Mouse (Mus musculus) CH12F3 (cell line): ENCODE measurements around the gene Rsbn1l.

Source experiments
- in situ Hi-C: fragments of 300-500 bp; cut with MboI; formaldehyde crosslinking; loops from 2 replicates; pipeline ENCODE4 v1.14.3; 2020; ENCODE audit warnings: low sequenced_read_pairs

Gene Rsbn1l

GRCm38 (mm10) chr5:20911741-20912140 lies 44.5 kb downstream of the Rsbn1l start:
- in situ Hi-C loops: no loop called here

DNA sequence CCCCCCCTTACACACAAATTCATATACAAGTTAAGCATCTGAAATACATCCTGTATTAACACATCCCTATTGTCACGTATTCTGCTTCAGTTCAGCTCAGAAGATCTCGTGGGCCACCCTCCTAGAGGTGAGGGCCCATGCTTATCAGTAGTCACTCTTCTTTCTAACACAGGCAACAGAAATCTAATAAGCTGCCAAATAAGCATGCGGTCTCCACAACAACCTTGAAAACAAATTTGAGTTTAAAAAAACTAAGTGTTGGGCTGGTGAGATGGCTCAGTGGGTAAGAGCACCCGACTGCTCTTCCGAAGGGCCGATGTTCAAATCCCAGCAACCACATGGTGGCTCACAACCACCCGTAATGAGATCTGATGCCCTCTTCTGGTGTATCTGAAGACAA lies 50.0 kb downstream of the Rsbn1l start:
- in situ Hi-C loops: no loop called here

DNA sequence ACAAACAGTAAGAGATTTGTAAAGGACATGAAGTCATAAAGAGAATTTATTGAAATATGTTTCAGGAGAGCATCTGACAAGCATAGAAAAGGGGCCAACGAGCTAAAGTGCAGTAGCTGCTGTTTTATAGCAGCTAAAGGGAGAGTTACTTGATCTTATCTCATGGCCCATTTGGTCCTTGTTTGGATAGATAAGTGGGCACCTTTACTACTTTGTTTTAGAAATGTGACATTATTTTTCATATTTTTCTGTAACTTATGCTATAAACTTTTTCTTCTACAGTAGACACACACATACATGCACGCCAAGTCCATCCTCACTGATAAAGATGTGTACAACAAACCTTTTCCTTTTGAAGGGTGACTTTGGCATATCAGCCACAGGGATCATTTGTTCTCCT lies 50.8 kb downstream of the Rsbn1l start:
- in situ Hi-C loops: no loop called here

DNA sequence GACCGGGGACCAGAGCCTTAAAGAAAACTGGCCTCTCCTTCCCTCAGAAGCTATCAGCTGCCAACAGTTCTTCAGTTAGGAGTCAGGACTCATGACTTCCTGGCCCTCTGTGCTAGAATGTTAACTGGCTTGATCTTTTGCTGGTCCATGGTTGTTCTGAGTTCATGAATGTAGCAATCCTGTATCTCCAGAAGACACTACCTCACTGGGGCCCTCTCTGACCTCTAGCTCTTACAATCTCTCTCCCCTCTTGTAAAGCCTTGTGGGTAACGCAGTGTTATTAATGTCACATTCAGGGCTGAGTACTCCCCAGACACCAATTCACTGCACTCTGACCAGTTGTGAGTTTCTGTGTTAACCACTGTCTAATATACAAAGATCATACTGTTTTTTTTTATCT lies 51.6 kb downstream of the Rsbn1l start:
- in situ Hi-C loops: no loop called here

GRCm38 (mm10) chr5:20897446-20898167 lies 58.6 kb downstream of the Rsbn1l start:
- in situ Hi-C loops: no loop called here

DNA sequence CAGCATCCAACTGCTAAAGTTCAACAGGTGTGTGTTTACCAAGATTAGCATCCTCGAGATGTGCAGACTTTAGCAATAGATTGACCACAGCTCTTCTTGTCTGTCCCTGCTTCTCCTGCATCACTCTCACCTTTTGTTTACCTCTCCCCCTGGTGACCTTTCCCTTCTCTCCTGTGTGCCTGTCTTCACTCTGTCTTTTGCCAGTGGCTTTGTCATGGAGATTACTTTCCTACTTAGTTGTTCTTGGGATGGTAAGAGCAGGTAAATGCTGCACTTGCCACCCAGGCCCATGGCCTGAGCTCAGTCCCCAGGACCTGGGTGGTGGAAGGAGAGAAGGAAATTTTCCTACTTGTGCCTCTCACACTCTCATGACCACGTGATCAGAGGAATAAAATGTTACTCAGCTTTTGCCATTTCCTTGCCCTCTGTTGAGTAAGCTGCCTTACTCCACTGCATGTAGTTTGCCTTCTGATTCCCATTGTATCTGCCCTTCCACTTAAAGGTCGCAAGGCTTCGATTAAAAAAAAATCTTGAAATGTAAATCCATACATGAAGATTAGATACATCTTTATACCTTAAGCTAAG lies 72.1 kb downstream of the Rsbn1l start:
- in situ Hi-C loops: no loop called here

DNA sequence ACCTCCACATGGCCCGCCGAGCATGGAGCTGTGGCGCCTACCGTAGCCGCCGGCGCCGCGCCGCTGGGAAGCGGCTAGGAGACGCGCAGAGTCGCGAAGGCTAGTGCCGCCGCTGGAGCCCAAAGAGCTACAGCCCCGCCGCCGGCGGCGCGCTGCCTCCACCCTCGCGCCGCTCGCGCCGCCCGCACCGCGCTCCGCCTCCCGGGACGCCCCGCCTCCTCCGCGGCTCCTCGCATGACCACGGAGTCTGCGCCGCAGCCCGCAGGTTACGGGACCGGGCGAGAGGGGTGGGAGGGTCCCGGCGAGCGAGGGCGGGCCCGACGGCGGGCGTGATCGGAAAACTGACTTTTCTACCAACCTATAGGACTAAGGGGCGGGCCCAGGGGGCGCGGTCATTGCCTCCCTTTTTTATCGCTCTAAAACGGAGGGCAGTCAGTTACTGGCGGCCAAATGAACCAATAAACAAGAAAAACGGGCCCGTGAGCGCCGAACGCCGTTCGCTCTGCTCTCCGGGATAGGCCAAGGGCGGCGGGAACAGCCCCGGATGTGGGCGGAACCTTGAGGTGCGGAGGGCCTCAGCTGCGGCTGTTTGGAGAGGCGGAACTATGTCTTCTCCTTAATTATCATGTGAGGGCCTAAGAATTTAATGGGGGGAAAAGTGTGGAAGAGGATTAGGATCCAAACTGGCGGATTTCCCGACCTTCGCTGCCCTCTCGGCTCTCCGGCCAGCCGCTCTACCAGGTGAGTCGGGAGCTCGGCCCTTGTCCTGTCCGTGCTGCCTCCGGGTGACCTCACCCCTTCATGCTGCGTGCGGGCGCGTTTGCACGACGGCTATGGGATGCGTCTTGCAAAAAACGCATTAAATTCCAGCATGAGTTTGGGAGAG lies 74.0 kb downstream of the Rsbn1l start, which contains the start of the genes Phtf2 and Tmem60:
Gene Phtf2, minus strand, starts transcription at position 210 of the 886 bp plus-strand sequence.
Gene Tmem60, plus strand, starts transcription at position 277 of the 886 bp plus-strand sequence.
- in situ Hi-C loops: no loop called here

- in situ Hi-C loops: no loop called here
Observed at GRCm38 (mm10) chr5:20880797-20881775, 75.1 kb downstream of the Rsbn1l start.

- in situ Hi-C loops: no loop called here
Observed at GRCm38 (mm10) chr5:20880386-20880785, 75.8 kb downstream of the Rsbn1l start.

DNA sequence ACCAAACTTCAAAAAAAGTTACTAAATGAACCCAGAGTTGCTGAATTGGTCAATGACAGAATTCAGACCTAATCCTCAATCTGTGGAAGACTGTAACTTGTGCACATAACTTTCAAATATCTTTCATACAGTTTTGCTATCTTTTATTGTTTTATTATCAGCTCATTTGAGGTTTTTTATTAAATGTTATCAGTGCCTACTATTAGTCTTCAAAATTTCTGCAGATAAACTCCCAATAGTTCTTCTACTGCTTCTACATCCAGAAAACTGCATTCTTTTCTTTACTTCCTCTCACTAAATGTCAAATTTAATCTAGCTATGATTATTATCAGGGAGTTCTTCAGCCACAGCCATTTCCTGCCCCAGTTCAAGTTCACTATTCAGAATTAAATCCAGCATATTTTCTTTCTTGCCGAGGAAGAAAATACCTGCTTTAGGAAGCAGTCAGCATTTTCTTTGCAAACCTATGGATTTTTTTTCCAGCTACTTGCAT lies 79.2 kb downstream of the Rsbn1l start:
- in situ Hi-C loops: no loop called here

DNA sequence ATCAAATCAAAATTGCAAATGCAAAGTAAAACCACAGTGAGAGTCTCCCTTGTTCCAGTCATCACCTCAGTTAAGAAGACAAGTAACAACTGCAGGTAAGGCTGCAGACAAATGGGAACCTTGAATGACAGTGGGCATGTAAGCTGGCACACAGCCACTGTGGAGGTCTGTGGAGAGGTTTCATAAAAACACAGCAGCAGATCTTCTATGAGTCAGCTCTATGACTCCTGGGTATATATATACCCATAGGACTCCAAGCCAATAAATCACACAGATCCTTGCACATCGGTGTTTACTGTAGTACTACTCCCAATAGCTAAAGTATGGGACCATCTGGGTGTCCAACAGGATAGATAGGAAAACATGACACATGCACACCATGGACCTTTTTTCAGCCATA lies 83.1 kb downstream of the Rsbn1l start:
- in situ Hi-C loops: no loop called here

DNA sequence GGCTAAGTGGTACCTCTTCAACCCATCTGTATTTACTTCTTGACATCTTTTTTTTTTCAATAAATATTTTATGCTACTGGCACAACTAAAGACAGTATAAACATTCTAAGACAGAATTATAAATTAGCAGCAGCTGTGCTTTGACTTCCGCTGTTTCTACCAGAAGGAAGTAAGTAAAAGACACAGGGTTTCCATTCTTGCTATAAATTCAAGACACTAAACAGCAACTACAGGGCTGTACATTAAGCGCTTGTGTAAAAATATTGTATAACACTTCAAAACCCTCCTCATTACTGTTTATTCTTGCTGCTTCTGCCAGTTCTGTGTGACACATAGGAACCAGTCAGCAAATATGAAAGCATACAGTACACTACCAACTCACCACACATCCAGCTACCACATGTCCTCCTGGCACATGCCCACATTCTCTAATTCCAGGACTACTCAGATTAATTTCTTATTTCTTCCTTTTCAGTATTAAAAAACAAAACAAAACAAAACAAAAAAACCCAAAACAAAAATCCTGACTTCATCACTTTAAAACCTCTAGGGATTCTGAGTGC lies 90.9 kb downstream of the Rsbn1l start:
- in situ Hi-C loops: no loop called here

GRCm38 (mm10) chr5:20864216-20864969 lies 91.8 kb downstream of the Rsbn1l start:
- in situ Hi-C loops: no loop called here

DNA sequence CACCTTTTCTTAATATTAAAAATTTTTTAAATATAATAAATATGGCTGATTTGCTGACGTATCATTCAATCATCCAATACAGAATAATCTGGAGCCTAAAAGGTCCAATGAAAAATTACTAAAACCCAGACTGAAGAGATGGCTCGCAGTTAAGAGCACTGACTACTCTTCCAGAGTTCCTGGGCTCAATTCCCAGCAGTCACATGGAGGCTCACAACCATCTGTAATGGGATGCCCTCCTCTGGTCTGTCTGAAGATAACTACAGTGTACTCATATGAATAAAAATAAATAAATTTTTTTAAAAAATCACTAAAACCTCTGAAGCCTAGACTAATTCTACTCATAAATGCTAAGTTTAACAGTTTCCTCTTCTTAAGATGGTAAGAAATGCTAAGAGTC lies 94.3 kb downstream of the Rsbn1l start:
- in situ Hi-C loops: no loop called here

GRCm38 (mm10) chr5:20860565-20860964 lies 95.6 kb downstream of the Rsbn1l start:
- in situ Hi-C loops: no loop called here

DNA sequence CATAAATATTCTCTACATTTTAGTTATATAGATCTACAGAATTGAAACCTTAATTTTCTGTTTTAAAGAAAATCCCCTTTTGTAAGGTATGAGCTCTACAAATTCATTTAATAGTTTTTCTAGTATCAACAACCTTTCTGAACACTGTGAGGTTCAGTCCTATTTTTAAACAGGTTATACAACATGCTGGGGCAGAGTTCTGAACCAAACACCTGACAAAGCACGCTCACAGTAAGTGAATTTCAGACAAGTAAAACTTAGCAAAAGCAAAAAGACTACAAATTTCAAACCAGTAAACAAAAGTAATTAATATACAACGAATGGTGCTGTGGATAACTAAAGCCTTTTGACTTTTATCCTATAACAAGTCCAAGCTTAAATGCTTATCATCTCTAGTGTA lies 97.8 kb downstream of the Rsbn1l start:
- in situ Hi-C loops: no loop called here

DNA sequence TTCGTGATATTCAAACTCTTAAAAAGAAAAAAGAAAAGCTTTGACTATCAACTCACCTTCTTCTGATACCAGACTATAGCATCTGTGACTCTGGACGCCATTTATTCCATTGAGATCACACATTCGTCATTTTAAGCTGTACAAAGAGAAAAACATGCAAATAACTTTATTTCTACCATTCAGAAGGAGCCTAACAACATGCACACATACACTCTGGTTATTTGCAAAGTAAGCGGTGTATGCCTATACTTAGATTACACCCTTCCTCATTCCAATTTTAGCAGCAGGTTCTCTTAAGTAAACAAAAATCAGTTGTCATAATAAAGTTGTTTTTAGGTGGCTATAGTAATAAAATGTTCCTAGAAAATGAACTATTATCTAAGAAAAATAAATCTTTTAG lies 101.1 kb downstream of the Rsbn1l start:
- in situ Hi-C loops: no loop called here

DNA sequence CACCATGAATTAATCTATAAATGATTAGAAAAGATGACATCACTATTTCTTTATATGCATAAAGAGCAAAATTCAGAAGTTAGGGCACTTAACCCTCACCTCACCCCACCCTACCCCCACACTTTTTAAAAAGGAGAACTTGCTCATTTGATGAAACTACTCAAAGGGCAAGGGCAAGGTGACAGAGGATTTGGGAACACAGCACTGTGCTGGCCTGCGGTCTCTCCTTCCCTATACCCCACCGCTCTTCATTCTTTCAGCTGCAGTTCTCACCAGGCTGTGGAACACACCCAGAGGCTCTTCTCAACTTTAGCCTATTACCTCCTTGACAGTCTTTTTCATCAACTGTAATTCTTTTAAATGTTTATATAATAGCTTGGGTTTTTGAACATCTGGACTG lies 109.2 kb downstream of the Rsbn1l start:
- in situ Hi-C loops: no loop called here

DNA sequence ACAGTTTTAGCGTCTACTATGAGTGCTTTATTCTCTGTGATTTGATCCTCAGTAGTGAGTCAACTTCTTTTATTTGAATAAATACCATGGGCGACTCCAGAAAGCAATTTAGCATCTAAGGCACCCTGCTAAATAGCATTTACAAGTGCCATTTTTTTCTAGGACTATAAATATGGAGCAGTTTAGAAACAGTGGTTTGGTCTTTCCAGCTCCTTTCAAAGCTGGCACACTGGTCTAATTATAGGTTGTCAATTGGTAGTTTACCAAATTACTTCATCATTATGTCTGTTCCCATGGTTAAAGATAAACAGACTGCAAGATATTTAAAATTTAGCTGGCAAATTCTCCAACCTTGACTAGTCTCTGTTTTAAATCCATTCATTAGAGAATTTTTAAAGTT lies 112.4 kb downstream of the Rsbn1l start:
- in situ Hi-C loops: no loop called here
